Mouse (Mus musculus) testis, adult 2 months (tissue): Measurements from ENCODE around the gene Tmbim6.

Experiments
- CTCF ChIP-seq: fragments of 200-500 bp; IDR thresholded peaks from 2 replicates; pipeline ENCODE4 v1.5.1; 2012; ENCODE audit warnings: low read depth, mild to moderate bottlenecking, inconsistent platforms, low read length, moderate library complexity; ENCODE audit not compliant: control insufficient read depth, insufficient read depth, insufficient replicate concordance
- POLR2A ChIP-seq: fragments of 200-500 bp; IDR thresholded peaks from 2 replicates; pipeline ENCODE4 v1.6.1; 2012; ENCODE audit warnings: low read depth, mild to moderate bottlenecking, inconsistent platforms, low read length, moderate library complexity; ENCODE audit not compliant: control insufficient read depth

- TF ChIP-seq POLR2A (no peak), CTCF (no peak)
These were observed 49.7 kb downstream of the Tmbim6 start for GRCm38 (mm10) chr15:99442358-99442757.
